ENCODE assay signal across 27 mouse cellular contexts in the genomic region with DNA sequence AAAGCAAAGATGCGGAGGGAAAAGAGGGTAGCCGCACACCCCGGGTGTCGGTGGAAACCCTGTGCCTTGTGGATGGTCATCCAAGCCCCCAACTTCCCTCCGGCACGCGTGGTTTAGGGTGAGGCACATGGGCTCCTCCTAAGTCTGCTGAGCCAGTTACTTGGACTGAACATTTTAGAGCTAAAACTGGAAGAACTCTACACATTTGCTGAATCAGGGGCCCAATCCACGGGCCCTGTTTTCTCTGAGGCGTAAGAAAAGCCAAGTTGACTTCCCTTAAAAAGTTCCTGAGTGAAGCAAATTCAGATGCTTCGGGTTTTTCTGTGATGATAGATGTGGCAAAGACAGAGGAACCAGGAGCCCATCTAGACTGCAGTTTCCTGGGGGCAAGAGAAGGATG. TPM values are rescaled to one million over a fixed set of nuclear protein-coding genes. Genes with fewer than 3 reads are reported as not detected.
DNase-seq lines count a peak whose midpoint lies in the region; ATAC-seq and TF ChIP-seq lines count a peak whose summit lies in the region.
"Had no signal": no experiment of that assay in that cellular context is flagged by ENCODE, and none has a peak within 500 bp of the region (broad histone marks: within the 10 kb centered on the region; RNA-seq: fewer than 3 reads in every experiment).

No protein-coding gene starts in this region.

- no peak overlapping the region for H3K9ac ChIP-seq in liver, adult 2 months (ENCODE audit: low read depth, low read length)
- no peak overlapping the region for H3K9ac ChIP-seq in liver, postnatal 0 days (replicated peaks)
- H3K9ac ChIP-seq in stomach, postnatal 0 days (ENCODE audit: low read length) = no peak overlapping the region
- H3K9ac ChIP-seq: forebrain, embryonic 12.5 days; heart, embryonic 15.5 days; hindbrain, embryonic 12.5 days; limb, embryonic 15.5 days; liver, embryonic 15.5 days; midbrain, embryonic 15.5 days; neural tube, embryonic 13.5 days had no signal

- H3K36me3 ChIP-seq in liver, adult 2 months (ENCODE audit: control insufficient read depth, insufficient read depth, low read length) = no peaks in the 10 kb centered on the region
- no peaks in the 10 kb centered on the region for H3K36me3 ChIP-seq in liver, postnatal 0 days (replicated peaks; ENCODE audit: insufficient read depth, low read length)
- H3K36me3 ChIP-seq in limb, embryonic 10.5 days = peaks cover 22% of the 10 kb centered on the region; the same call in 1 of the 2 replicates
- peaks cover 4% of the 10 kb centered on the region; the same call in 1 of the 2 replicates for H3K36me3 ChIP-seq in stomach, postnatal 0 days (ENCODE audit: control insufficient read depth, insufficient read depth, low read length)
- H3K36me3 ChIP-seq: forebrain, embryonic 12.5 days; liver, embryonic 15.5 days; midbrain, embryonic 15.5 days had no signal

- TF ChIP-seq EP300 in liver, postnatal 0 days (IDR thresholded peaks at IDR 0.05; ENCODE audit: low read depth) = no peak
- no peak for TF ChIP-seq EP300 in stomach, postnatal 0 days (optimal IDR thresholded peaks at IDR 0.05)

- no peak for ATAC-seq in liver, postnatal 0 days
- ATAC-seq in stomach, postnatal 0 days (ENCODE audit: low FRiP score, low TSS enrichment) = no peak
- ATAC-seq: midbrain, embryonic 15.5 days had no signal

- no peak overlapping the region for H3K27ac ChIP-seq in liver, adult 2 months (replicated peaks; ENCODE audit: insufficient read depth, low read depth, low read length)
- H3K27ac ChIP-seq in liver, postnatal 0 days (ENCODE audit: low read depth) = no peak overlapping the region
- H3K27ac ChIP-seq in limb, embryonic 10.5 days = peak overlapping the region; percentile 79
- no peak overlapping the region for H3K27ac ChIP-seq in stomach, postnatal 0 days (replicated peaks)
- H3K27ac ChIP-seq: forebrain, embryonic 12.5 days; heart, embryonic 15.5 days; hindbrain, embryonic 12.5 days; limb, embryonic 15.5 days; liver, embryonic 15.5 days; midbrain, embryonic 15.5 days; neural tube, embryonic 13.5 days had no signal

- no peaks in the 10 kb centered on the region for H3K79me2 ChIP-seq in liver, adult 2 months (ENCODE audit: control insufficient read depth, insufficient read depth, low read length)

- no peak for TF ChIP-seq POLR2A in liver, adult 2 months (IDR thresholded peaks at IDR 0.05; ENCODE audit: extremely low read depth, insufficient read depth, low read length)

- no peak overlapping the region for H3K4me2 ChIP-seq in liver, postnatal 0 days (ENCODE audit: low read depth, low read length)
- no peak overlapping the region for H3K4me2 ChIP-seq in stomach, postnatal 0 days (replicated peaks; ENCODE audit: low read depth)
- H3K4me2 ChIP-seq: forebrain, embryonic 12.5 days; heart, embryonic 15.5 days; hindbrain, embryonic 12.5 days; limb, embryonic 15.5 days; liver, embryonic 15.5 days; midbrain, embryonic 15.5 days; neural tube, embryonic 13.5 days had no signal

- WGBS in liver, adult 2 months = 86% methylated on average over 10 of the region's 10 CpGs
- 75% methylated on average over 10 of the region's 10 CpGs for WGBS in liver, postnatal 0 days (ENCODE audit: insufficient replicate concordance)
- WGBS in limb, embryonic 10.5 days = 93% methylated on average over 10 of the region's 10 CpGs
- 89% methylated on average over 10 of the region's 10 CpGs for WGBS in stomach, postnatal 0 days

- no peak for TF ChIP-seq CTCF in liver, adult 2 months (IDR thresholded peaks at IDR 0.05; ENCODE audit: low read depth, low read length)
- no peak for TF ChIP-seq CTCF in liver, postnatal 0 days (IDR thresholded peaks at IDR 0.05; ENCODE audit: low read depth)
- TF ChIP-seq CTCF in stomach, postnatal 0 days (IDR thresholded peaks at IDR 0.05; ENCODE audit: low read depth) = no peak

- intact Hi-C loops in heart, postnatal 36 days (cut with DNase I) = no loop called here

- H3K4me3 ChIP-seq in liver, adult 2 months (ENCODE audit: insufficient read depth, low read depth, low read length) = no peak overlapping the region
- no peak overlapping the region for H3K4me3 ChIP-seq in liver, postnatal 0 days (ENCODE audit: low read depth, low read length)
- H3K4me3 ChIP-seq in limb, embryonic 10.5 days = no peak overlapping the region
- no peak overlapping the region for H3K4me3 ChIP-seq in stomach, postnatal 0 days (ENCODE audit: low read depth, low read length)
- H3K4me3 ChIP-seq: forebrain, embryonic 12.5 days; heart, embryonic 15.5 days; hindbrain, embryonic 12.5 days; limb, embryonic 15.5 days; liver, embryonic 15.5 days; midbrain, embryonic 15.5 days; myocyte; neural tube, embryonic 13.5 days had no signal

- no peaks in the 10 kb centered on the region for H3K4me1 ChIP-seq in liver, adult 2 months (ENCODE audit: control insufficient read depth, insufficient read depth, low read length)
- peaks cover 10% of the 10 kb centered on the region for H3K4me1 ChIP-seq in liver, postnatal 0 days (ENCODE audit: insufficient read depth)
- H3K4me1 ChIP-seq in limb, embryonic 10.5 days = peaks cover 31% of the 10 kb centered on the region
- H3K4me1 ChIP-seq in stomach, postnatal 0 days (replicated peaks; ENCODE audit: control insufficient read depth, insufficient read depth) = no peaks in the 10 kb centered on the region; the same call in 1 of the 2 replicates
- H3K4me1 ChIP-seq: forebrain, embryonic 12.5 days; hindbrain, embryonic 12.5 days; liver, embryonic 15.5 days; midbrain, embryonic 15.5 days had no signal

- no peaks in the 10 kb centered on the region for H3K9me3 ChIP-seq in liver, postnatal 0 days (ENCODE audit: low read length)
- H3K9me3 ChIP-seq in limb, embryonic 10.5 days (replicated peaks) = no peaks in the 10 kb centered on the region
- H3K9me3 ChIP-seq in stomach, postnatal 0 days (ENCODE audit: control insufficient read depth, low read length) = no peaks in the 10 kb centered on the region
- H3K9me3 ChIP-seq: forebrain, embryonic 12.5 days; heart, embryonic 15.5 days; hindbrain, embryonic 12.5 days; limb, embryonic 15.5 days; liver, embryonic 15.5 days; midbrain, embryonic 15.5 days; neural tube, embryonic 13.5 days had no signal

- no peaks in the 10 kb centered on the region for H3K27me3 ChIP-seq in liver, adult 2 months (ENCODE audit: control insufficient read depth, insufficient read depth, low read length)
- no peaks in the 10 kb centered on the region for H3K27me3 ChIP-seq in liver, postnatal 0 days (ENCODE audit: insufficient read depth, low read length)
- H3K27me3 ChIP-seq in limb, embryonic 10.5 days (ENCODE audit: low read depth, poor library complexity, severe bottlenecking) = no peaks in the 10 kb centered on the region
- H3K27me3 ChIP-seq in stomach, postnatal 0 days (ENCODE audit: control insufficient read depth, insufficient read depth, low read length) = no peaks in the 10 kb centered on the region
- H3K27me3 ChIP-seq: forebrain, embryonic 12.5 days; heart, embryonic 15.5 days; hindbrain, embryonic 12.5 days; limb, embryonic 15.5 days; liver, embryonic 15.5 days; midbrain, embryonic 15.5 days; neural tube, embryonic 13.5 days had no signal

- peak; percentile 40 for DNase-seq in heart, adult 8-10 months (ENCODE audit: low spot score)
- no peak for DNase-seq in heart, postnatal 36 days
- peak; percentile 17 for DNase-seq in liver, adult 2 months (ENCODE audit: extremely low read depth, low read depth, low spot score)
- DNase-seq in liver, postnatal 0 days = no peak
- DNase-seq in limb, embryonic 10.5 days (ENCODE audit: low spot score) = no peak
- no peak for DNase-seq in stomach, postnatal 0 days (ENCODE audit: low spot score)
- DNase-seq in urinary bladder, postnatal 25 days (ENCODE audit: low spot score) = no peak
- DNase-seq: adrenal gland, postnatal 25 days; cerebellum, adult 11 months; cerebellum, adult 9-11 months; kidney, adult 11 months; kidney, postnatal 36 days; layer of hippocampus, postnatal 36 days; lung, postnatal 4 days; retina, postnatal 1 day; right cerebral cortex, postnatal 25 days; thymus, postnatal 25 days had no signal

RNA-seq across cellular contexts. Expression of gene Nipal4, which starts 46.2 kb away (rescaled TPM):
- total RNA-seq in heart, adult 8-10 months (2022) = under 1 TPM in 1 of 4 experiments, not detected in 3; 0.08 TPM
- under 1 TPM; 0.08 to 0.11 TPM for total RNA-seq in heart, postnatal 36 days (2021)
- not detected in 2 replicates for total RNA-seq in liver, adult 2 months (2014; rRNA removed)
- polyA plus RNA-seq in liver, adult 2 months (2012; rRNA removed) = 0.02 TPM in 1 of 2 replicates, not detected in the other
- polyA plus RNA-seq in liver, postnatal 0 days (2015; fragmentation: Nextera tagmentation; extraction: Ambion mirVana) = not detected in 2 replicates
- 0.36 TPM in 2 replicates for polyA plus RNA-seq in limb, embryonic 10.5 days (2016; fragmentation: Nextera tagmentation; extraction: Ambion mirVana)
- polyA plus RNA-seq in stomach, postnatal 0 days (2015; fragmentation: Nextera tagmentation; extraction: Ambion mirVana) = 29.2 and 30.0 TPM in 2 replicates
- total RNA-seq: gastrocnemius, adult 8-10 months; granulocyte monocyte progenitor cell, adult 5-6 weeks had no signal

Comparison
In these comparisons a context has a peak if more than half of its experiments do, and no peak if none do; other contexts are left out.
1. DNase-seq: peak in heart, adult 8-10 months (single experiment) and liver, adult 2 months (single experiment); none in heart, postnatal 36 days (0 of 2), liver, postnatal 0 days (single experiment), limb, embryonic 10.5 days (single experiment), stomach, postnatal 0 days (single experiment) and urinary bladder, postnatal 25 days (single experiment).
2. RNA of gene Nipal4, which starts 46.2 kb away (polyA plus RNA-seq): 29.2 to 30.0 TPM in stomach, postnatal 0 days; 0.36 TPM in limb, embryonic 10.5 days, not detected in liver, postnatal 0 days and 0.02 TPM in liver, adult 2 months; every median in the first group is over 10 times any median in the second.